Mouse (Mus musculus) C2C12 (cell line): ENCODE data around the gene Ccdc107.

Experiments used
- CEBPB ChIP-seq: IDR thresholded peaks from one replicate; pipeline ENCODE4 v1.6.1; 2011; ENCODE audit warnings: low read depth, mild to moderate bottlenecking, control low read depth, moderate library complexity
- CTCF ChIP-seq: IDR thresholded peaks from one replicate; pipeline ENCODE4 v1.5.1; 2011; ENCODE audit not compliant: control insufficient read depth, insufficient read depth, insufficient read length
- FOSL1 ChIP-seq: IDR thresholded peaks from one replicate; pipeline ENCODE4 v1.8.0; 2011; ENCODE audit warnings: mild to moderate bottlenecking, low read length; ENCODE audit not compliant: poor library complexity, insufficient read depth, severe bottlenecking
- MAX ChIP-seq: IDR thresholded peaks from one replicate; pipeline ENCODE4 v1.6.1; 2011; ENCODE audit warnings: mild to moderate bottlenecking, control low read depth
- MYOD1 ChIP-seq: IDR thresholded peaks from one replicate; pipeline ENCODE4 v1.6.1; 2011; ENCODE audit warnings: low read depth; ENCODE audit not compliant: control insufficient read depth, insufficient read length
- MYOG ChIP-seq: IDR thresholded peaks from one replicate; pipeline ENCODE4 v1.6.1; 2011; ENCODE audit not compliant: control insufficient read depth, insufficient read length; ENCODE audit errors: extremely low read depth
- USF1 ChIP-seq: IDR thresholded peaks from one replicate; pipeline ENCODE4 v1.6.1; 2011; ENCODE audit warnings: low read depth, mild to moderate bottlenecking, control low read depth, moderate library complexity

- TF ChIP-seq CTCF (no peak), USF1 (no peak), MAX (no peak), MYOD1 (no peak), FOSL1 (no peak), MYOG (no peak), CEBPB (no peak)
Measured at GRCm38 (mm10) chr4:43453413-43453812, 39.3 kb upstream of the Ccdc107 start.
